Mouse (Mus musculus) cerebellum, adult 8-10 months (tissue): ENCODE results near the gene Gm8362.
"Not testable (repeated sequence)": the region's sequence is repeated elsewhere in the genome, so short reads cannot be mapped to it uniquely, and the experiment has no call there.

Experiments used
- DNase-seq: peaks from one replicate; pipeline ENCODE4 v3.0.0; 2022

Gm8362 gene

GRCm38 (mm10) chr14:6774311-6774710, at the start of gene Gm8362:
Gm8362 (minus strand) TSS chr14:6774411.
- not testable (repeated sequence) for DNase-seq

- DNase-seq = not testable (repeated sequence)
Observed at GRCm38 (mm10) chr14:6823297-6823696, 49.1 kb upstream of the Gm8362 start.

GRCm38 (mm10) chr14:6757231-6757536, 17.0 kb downstream of the Gm8362 start:
- DNase-seq = not testable (repeated sequence)

GRCm38 (mm10) chr14:6756384-6757230, 17.6 kb downstream of the Gm8362 start:
- not testable (repeated sequence) for DNase-seq

- not testable (repeated sequence) for DNase-seq
Observed at GRCm38 (mm10) chr14:6742232-6742631, 32.0 kb downstream of the Gm8362 start, which contains the start of gene Gm3636. Gm3636 (minus strand) TSS chr14:6742332.

GRCm38 (mm10) chr14:6720151-6720550, 54.1 kb downstream of the Gm8362 start, which contains the start of gene Gm8050:
Gm8050 (minus strand) TSS chr14:6720251.
- not testable (repeated sequence) for DNase-seq
